Mouse (Mus musculus) mouse embryonic stem cell (cell line): ENCODE data around the gene Cd5l.

Experiments
- in situ Hi-C, 2 experiments: fragments of 300-500 bp; cut with MboI; formaldehyde crosslinking; loops; 1 replicate in 1 of 2; 3 replicates in 1 of 2; pipeline ENCODE4 v1.14.3; 2019 to 2020; ENCODE audit warnings: low sequenced_read_pairs in 2 of 2, low pct_unique_long_range_greater_than_20kb in 1 of 2, mixed read lengths in 1 of 2; ENCODE audit not compliant: unreplicated experiment in 1 of 2

The Cd5l gene

DNA sequence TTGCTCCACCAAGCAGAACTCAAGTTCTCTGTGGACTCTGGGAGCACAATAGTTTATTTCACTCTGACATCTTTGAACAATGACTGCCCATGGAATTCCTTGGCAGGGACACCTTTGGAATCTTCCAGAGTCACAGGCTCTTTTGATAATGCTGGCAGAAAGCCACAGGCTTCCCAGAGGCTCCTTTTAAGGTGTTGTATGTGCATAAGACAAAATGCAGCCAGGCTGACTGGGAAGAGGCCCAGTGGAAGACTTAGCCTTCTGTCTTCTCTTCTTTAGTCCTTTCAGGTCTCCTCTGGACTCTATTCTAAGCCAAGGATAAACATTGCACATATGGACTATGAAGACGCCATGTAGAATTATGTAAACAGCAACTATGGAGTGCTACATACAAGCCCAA, 33.3 kb downstream of the Cd5l start:
- in situ Hi-C loops = no loop called here

DNA sequence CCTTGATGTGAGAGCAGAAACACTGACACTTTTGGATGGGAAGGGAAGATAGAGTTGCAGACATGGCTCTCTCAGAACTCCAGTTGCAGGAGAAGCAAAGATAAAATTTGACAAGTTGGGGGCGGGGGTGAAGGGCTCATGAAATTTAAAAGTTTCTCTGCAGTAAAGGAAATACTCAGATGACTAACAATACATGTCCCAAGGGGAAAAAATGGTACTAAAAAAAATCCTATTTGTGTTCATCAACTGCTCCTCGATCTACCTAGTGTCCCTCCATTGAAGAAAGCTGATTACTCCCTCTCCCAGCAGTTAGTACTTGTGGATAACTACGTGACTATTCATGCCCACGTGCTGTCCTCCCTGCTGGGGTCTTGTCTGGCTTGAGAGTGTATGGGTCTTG, 41.1 kb downstream of the Cd5l start:
- in situ Hi-C loops = no loop called here

DNA sequence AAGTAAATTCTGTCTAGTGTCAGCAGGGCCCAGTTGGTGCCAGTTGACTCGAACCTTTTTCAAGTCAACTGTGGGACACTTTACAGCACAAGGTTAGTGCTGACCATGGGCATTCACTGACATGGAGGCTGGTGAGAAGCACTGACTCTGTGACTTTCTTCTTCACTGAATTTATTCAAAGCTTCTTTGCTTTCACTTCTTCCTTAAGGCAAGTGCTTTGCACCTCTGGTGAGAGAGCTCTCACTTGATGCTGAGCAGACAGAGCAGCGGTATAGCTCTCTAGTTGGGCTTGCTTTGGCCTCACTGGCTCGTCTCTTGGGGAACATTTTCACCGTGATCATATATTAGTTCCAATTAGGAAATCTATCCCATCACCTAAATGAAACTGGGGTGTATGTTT, 42.2 kb downstream of the Cd5l start:
- in situ Hi-C loops = no loop called here

DNA sequence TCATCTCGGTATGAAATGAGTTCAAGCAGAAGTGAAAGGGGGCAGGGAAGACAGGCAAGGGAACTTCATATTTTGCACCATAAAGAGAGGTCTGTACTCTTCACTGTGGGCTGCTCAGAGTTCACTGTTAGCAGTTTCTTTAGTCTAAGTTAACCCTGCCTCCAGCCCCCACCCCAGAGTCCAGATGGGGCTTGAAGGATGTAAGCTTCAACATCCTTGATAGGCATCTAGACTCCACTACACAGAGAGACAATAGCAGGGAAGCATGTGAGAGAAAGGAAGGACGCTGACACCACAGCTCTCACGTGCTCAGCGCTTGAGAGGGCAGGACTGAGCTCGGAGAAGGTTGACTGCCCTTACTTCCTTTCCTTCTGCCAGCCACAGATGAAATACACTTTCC, 43.6 kb downstream of the Cd5l start:
- in situ Hi-C loops = no loop called here

DNA sequence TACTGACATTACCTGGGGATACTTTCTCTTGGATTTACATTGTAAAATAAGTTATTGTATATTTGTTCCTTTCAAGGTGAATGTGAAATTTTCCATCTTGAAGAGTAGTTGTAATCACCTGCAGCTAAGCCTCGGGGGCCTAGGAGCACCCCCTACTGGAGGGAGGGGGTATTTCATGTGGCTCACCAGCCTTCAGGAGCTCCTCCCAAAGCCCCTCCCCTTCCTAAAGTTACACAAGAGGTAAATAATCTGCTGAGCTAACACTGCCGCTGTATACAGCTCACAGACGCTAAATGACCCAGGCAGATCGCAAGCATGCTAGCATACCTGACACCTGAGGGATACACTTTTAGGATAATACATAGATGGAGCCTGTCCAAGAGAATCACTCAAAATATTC, 50.5 kb downstream of the Cd5l start:
- in situ Hi-C loops = no loop called here

DNA sequence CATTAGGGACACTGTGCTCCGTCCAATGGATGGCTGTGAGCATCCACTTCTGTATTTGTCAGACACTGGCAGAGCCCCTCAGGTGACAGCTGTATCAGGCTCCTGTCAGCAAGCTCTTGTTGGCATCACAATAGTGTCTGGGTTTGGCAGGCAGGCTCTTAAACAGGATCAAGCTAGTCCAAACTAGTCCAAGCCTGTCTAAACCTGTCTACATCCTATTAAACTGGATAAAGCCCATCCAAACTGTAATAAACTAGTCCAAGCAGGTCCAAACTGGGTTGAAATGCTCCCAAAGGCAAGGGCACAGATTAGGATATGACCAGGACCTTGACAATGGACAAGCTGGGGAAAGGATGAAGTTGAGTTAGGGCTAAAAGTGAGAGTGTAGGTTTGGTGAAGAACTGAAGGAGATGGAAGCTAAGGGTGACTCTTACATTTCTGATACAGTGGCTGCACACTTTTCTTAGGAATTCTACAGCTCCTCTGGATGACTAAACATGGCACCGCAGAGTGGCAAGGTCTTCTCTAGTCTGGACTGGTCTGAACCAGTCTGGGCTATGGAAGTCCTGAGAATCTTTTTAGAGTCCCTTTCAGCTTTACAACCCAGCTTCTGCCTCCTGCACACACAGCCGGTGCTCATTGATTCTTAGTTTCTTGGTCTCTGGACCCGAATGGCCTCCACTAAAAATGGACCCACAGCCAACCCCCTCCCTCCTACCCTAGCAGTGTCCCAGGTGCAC, 51.7 kb downstream of the Cd5l start:
- in situ Hi-C loops = no loop called here

DNA sequence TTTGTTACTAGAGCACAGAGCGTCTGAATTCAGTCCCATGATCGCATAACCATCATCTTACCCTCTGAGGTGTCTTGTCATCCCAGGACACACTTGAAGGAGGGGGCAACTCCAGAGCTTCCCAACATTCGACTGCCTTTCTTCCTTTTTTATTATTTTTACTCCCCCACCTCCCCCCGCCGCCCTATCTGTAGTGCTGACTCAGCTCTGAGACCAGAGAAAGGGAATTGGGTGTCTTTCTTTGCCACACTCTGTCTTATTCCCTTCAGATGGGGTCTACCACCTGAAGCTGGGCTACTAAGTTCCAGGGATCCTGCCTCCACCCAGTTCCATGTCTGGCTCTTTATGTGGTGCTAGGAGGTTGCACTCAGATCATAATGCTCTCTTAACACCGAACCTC, 52.9 kb downstream of the Cd5l start:
- in situ Hi-C loops = loop anchor here in 1 of 2 experiments (10.0 kb wide), 1 partner anchor 84 kb away; no protein-coding TSS in a partner anchor

DNA sequence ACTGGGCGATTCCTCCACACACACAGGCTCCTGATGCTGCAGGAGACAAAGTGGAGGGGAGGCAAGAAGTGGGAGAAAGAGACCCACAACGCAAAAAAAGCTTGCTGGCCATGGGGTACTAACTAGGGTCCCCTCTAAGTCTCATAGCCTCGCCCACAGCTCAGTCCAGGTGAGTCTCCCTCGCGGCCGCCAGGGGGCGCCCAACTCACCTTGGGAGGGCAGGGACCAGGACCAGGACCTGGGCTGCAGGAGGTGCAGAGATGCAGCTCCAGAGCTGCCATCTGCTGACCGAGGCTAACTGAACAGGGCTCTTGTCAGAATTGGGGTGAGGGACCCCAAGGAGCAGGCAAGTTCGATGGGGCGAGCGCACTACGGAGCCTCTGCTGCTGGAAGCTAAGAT, 53.5 kb downstream of the Cd5l start:
- in situ Hi-C loops = loop anchor here in 1 of 2 experiments (10.0 kb wide), 1 partner anchor 84 kb away; no protein-coding TSS in a partner anchor

DNA sequence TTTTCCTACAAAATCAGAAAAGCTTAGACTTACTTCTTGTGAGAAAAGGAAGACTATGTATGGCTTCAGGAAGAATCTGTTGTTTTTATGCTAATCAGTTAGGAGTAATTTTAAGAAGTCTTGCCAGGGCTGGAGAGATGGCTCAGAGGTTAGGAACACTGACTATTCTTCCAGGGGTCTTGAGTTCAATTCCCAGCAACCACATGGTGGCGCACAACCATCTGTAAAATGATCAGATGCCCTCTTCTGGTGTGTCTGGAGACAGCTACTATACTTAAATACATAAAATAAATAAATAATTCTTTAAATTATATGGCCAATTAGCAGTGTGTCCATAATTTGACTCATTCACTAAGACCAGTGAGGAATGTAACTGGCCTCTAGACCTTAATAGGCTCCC, 63.0 kb downstream of the Cd5l start:
- in situ Hi-C loops = no loop called here
